Mouse (Mus musculus): Measurements from ENCODE around the gene Tubb4b. TPM values are rescaled to one million over a fixed set of nuclear protein-coding genes. Genes with fewer than 3 reads are reported as not detected.

The Tubb4b gene
- total and polyA plus RNA-seq, 3 experiments, result 356 to 592 (median 520) TPM

DNA sequence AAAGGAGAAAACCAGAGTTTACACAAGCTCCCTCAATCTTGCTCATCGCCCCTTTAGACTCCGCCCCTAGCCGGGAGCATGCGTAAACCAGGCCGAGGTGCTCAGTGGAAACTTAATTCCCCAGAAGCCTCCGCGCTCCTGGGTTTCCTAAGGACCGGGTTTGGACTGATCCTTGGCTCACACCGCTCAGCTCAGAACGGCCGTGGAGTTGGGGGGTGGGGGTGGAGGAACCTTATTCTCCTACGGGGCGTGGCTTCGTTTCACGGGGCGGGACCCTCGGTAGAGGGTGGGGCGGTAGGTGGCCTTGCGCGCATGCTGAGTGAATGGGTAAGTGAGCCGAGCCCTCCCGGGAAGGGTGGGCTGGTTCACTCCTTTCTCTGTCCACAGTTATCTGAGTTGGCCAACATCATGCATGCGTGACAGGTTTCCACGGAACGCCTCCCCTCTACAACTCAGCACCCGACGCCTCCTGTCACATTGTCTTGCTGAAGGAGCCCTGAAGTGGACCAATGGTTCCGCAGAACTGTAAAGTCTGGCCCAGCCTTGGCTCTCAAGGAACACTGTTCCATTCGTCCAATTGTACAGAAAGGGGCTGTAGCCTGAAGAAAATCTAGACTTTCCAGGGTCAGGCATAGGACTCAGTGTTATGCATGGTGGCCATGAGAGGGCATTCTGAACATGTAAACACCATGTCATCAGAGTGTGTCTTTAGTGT is 16.4 kb upstream of the Tubb4b start:
- in situ Hi-C loops (cut with MboI; ENCODE audit: low pct_ligation_motif_present, low pct_unique_long_range_greater_than_20kb, low sequenced_read_pairs), result no loop called here
- Histone ChIP-seq H3K9me3 (replicated peaks; ENCODE audit: low read length) (no peaks in the 10 kb centered on the region), H3K27me3 (replicated peaks) (peaks cover 50% of the 10 kb centered on the region), H3K36me3 (replicated peaks in 1 of 2; ENCODE audit: control insufficient read depth in 1 of 2, insufficient read depth in 1 of 2, low read length in 1 of 2) (peaks cover 11 to 25% of the 10 kb centered on the region in 2 experiments), H3K4me2 (ENCODE audit: insufficient read depth, low read depth, poor library complexity, severe bottlenecking) (peak overlapping the region; percentile 89), H3K4me3 (replicated peaks in 1 of 3; ENCODE audit: low read depth in 2 of 3, low read length in 2 of 3, poor library complexity in 1 of 3) (peak overlapping the region; percentile 29 to 49 (median 44)), H3K9ac (ENCODE audit: insufficient read depth, low read depth) (peak overlapping the region; percentile 3; the same call in 1 of the 2 replicates), H3K79me2 (replicated peaks; ENCODE audit: control insufficient read depth, extremely low read depth, insufficient read depth, poor library complexity, severe bottlenecking) (no peaks in the 10 kb centered on the region), H3K4me1 (ENCODE audit: control insufficient read depth in 1 of 2, insufficient read depth in 2 of 2) (peaks cover 12 to 16% of the 10 kb centered on the region in 2 experiments), H3K27ac (ENCODE audit: insufficient read depth, low read depth) (no peak overlapping the region)
- dilution Hi-C loops (cut with MboI; ENCODE audit: extremely low pct_ligation_motif_present, extremely low pct_unique_long_range_greater_than_20kb, low sequenced_read_pairs), result no loop called here
- DNase-seq (ENCODE audit: extremely low read depth), result peak; percentile 74
- TF ChIP-seq NRF1 (IDR thresholded peaks at IDR 0.05; ENCODE audit: low read depth, low read length), result peak; percentile 84
- TF ChIP-seq KAT2A (IDR thresholded peaks at IDR 0.05; ENCODE audit: insufficient replicate concordance, low read length), result no peak
- TF ChIP-seq NELFE (IDR thresholded peaks at IDR 0.05; ENCODE audit: low read depth, low read length), result 0 out of 2 replicates have a peak, but pooled peaks have one; percentile 48
- peak; percentile 73 for TF ChIP-seq POLR2A (IDR thresholded peaks at IDR 0.05; ENCODE audit: low read depth, low read length)
- TF ChIP-seq HCFC1 (IDR thresholded peaks at IDR 0.05; ENCODE audit: low read depth, low read length), result no peak; the same call in 1 of the 2 replicates
- TF ChIP-seq RCOR1 (conservative IDR thresholded peaks at IDR 0.05; ENCODE audit: low read depth, low read length), result no peak
- TF ChIP-seq TCF12 (IDR thresholded peaks at IDR 0.05; ENCODE audit: low read depth, low read length), result 0 out of 2 replicates have a peak, but pooled peaks have one; percentile 41

DNA sequence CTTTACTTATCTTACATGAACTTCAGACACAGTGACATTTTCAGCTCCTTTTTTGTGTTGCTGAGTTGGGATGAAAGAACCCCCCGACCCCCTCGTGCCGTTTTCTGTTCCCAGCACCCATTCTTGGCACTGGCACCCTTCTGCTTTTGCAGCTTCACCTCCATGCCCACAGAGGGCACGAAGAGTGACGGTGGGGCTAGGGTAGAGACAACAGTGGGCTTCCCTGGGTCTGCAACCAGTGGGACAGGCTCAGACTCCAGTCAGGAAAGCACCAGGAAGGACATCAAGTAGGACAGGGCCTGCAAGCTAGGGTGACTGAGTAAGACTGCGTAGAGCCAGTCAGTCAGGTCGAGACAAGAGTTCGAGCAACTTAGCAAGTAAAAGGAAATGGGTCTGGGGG is 15.8 kb upstream of the Tubb4b start:
- peak overlapping the region in 2 of 3 experiments; percentile 13 to 49 for H3K4me3 ChIP-seq (replicated peaks in 1 of 3; ENCODE audit: low read depth in 2 of 3, low read length in 2 of 3, poor library complexity in 1 of 3)
- H3K36me3 ChIP-seq (replicated peaks in 1 of 2; ENCODE audit: control insufficient read depth in 1 of 2, insufficient read depth in 1 of 2, low read length in 1 of 2), result peaks cover 5 to 19% of the 10 kb centered on the region in 2 experiments
- no peak overlapping the region for H3K27ac ChIP-seq (ENCODE audit: insufficient read depth, low read depth)
- H3K4me1 ChIP-seq (ENCODE audit: control insufficient read depth in 1 of 2, insufficient read depth in 2 of 2), result peaks cover 12 to 16% of the 10 kb centered on the region in 2 experiments
- dilution Hi-C loops (cut with MboI; ENCODE audit: extremely low pct_ligation_motif_present, extremely low pct_unique_long_range_greater_than_20kb, low sequenced_read_pairs), result no loop called here
- H3K9ac ChIP-seq (ENCODE audit: insufficient read depth, low read depth), result 0 out of 2 replicates have a peak overlapping the region, but pooled peaks have one; percentile 3
- no peaks in the 10 kb centered on the region for H3K9me3 ChIP-seq (replicated peaks; ENCODE audit: low read length)
- no peak for DNase-seq (ENCODE audit: extremely low read depth)
- no peak for TF ChIP-seq MYC (IDR thresholded peaks at IDR 0.05; ENCODE audit: low read depth, low read length)
- no peak for TF ChIP-seq RAD21 (IDR thresholded peaks at IDR 0.05; ENCODE audit: low read depth, low read length)
- TF ChIP-seq USF1 (IDR thresholded peaks at IDR 0.05; ENCODE audit: low read depth, low read length), result no peak
- TF ChIP-seq MAFK (IDR thresholded peaks at IDR 0.05; ENCODE audit: insufficient replicate concordance, low read length), result no peak
- no peak for TF ChIP-seq USF2 (conservative IDR thresholded peaks at IDR 0.05; ENCODE audit: low read depth, low read length)
- no peak for TF ChIP-seq PAX5 (IDR thresholded peaks at IDR 0.05; ENCODE audit: low read length)
- TF ChIP-seq CHD2 (IDR thresholded peaks at IDR 0.05; ENCODE audit: low read length), result no peak
- no peak for TF ChIP-seq E2F4 (IDR thresholded peaks at IDR 0.05; ENCODE audit: insufficient replicate concordance, low read depth, low read length)
- no peak for TF ChIP-seq UBTF (IDR thresholded peaks at IDR 0.05; ENCODE audit: low read depth, low read length)
- no peak for TF ChIP-seq ETS1 (conservative IDR thresholded peaks at IDR 0.05; ENCODE audit: low read depth, low read length)
- no peak for TF ChIP-seq POLR2AphosphoS2 (IDR thresholded peaks at IDR 0.05; ENCODE audit: low read depth, low read length)
- TF ChIP-seq JUND (conservative IDR thresholded peaks at IDR 0.05; ENCODE audit: low read depth, low read length), result no peak
- no peak for TF ChIP-seq SIN3A (IDR thresholded peaks at IDR 0.05; ENCODE audit: low read length)
- no peak for TF ChIP-seq MXI1 (IDR thresholded peaks at IDR 0.05; ENCODE audit: low read depth, low read length)
- no peak for TF ChIP-seq NRF1 (IDR thresholded peaks at IDR 0.05; ENCODE audit: low read depth, low read length)
- no peak for TF ChIP-seq HCFC1 (IDR thresholded peaks at IDR 0.05; ENCODE audit: low read depth, low read length)
- no peak for TF ChIP-seq NELFE (IDR thresholded peaks at IDR 0.05; ENCODE audit: low read depth, low read length)
- TF ChIP-seq BHLHE40 (IDR thresholded peaks at IDR 0.05; ENCODE audit: low read depth, low read length), result no peak
- TF ChIP-seq TCF12 (IDR thresholded peaks at IDR 0.05; ENCODE audit: low read depth, low read length), result no peak
- peaks cover 56% of the 10 kb centered on the region for H3K27me3 ChIP-seq (replicated peaks)
- no peaks in the 10 kb centered on the region for H3K79me2 ChIP-seq (replicated peaks; ENCODE audit: control insufficient read depth, extremely low read depth, insufficient read depth, poor library complexity, severe bottlenecking)
- peak overlapping the region; percentile 89; the same call in 1 of the 2 replicates for H3K4me2 ChIP-seq (ENCODE audit: insufficient read depth, low read depth, poor library complexity, severe bottlenecking)
- in situ Hi-C loops (cut with MboI; ENCODE audit: low pct_ligation_motif_present, low pct_unique_long_range_greater_than_20kb, low sequenced_read_pairs), result no loop called here

All from CH12.LX (cell line).